Mouse (Mus musculus) G1E (cell line): Measurements from ENCODE around the gene Ubr4. TPM values are rescaled to one million over a fixed set of nuclear protein-coding genes. Genes with fewer than 3 reads are reported as not detected.
"Not testable (repeated sequence)": the region's sequence is repeated elsewhere in the genome, so short reads cannot be mapped to it uniquely, and the experiment has no call there.

Experiments
- ATAC-seq: 2 replicates; pipeline ENCODE4 v1.8.0; 2016; ENCODE audit warnings: mild to moderate bottlenecking; ENCODE audit not compliant: insufficient number of reproducible peaks, poor library complexity, low FRiP score, severe bottlenecking; ENCODE audit errors: extremely low read depth
- DNase-seq: peaks from one replicate; pipeline ENCODE4 v3.0.0; 2012; ENCODE audit warnings: low spot score
- H3K27me3 ChIP-seq: 2 replicates; pipeline ENCODE4 v1.6.1; 2012; ENCODE audit warnings: mild to moderate bottlenecking, low read length, inconsistent platforms; ENCODE audit not compliant: insufficient read depth
- H3K36me3 ChIP-seq: replicated peaks from 2 replicates; pipeline ENCODE3; 2012; ENCODE audit warnings: mild to moderate bottlenecking, inconsistent platforms
- H3K4me1 ChIP-seq: 2 replicates; pipeline ENCODE4 v1.6.1; 2012; ENCODE audit warnings: low read depth, low read length, inconsistent platforms, mixed read lengths; ENCODE audit not compliant: insufficient read depth
- H3K4me3 ChIP-seq: 2 replicates; pipeline ENCODE4 v1.5.1; 2012; ENCODE audit warnings: low read depth, mild to moderate bottlenecking, inconsistent platforms, low read length, moderate library complexity, mixed read lengths
- H3K9me3 ChIP-seq: replicated peaks from 2 replicates; pipeline ENCODE4 v1.6.1; 2012; ENCODE audit warnings: inconsistent platforms
- CTCF ChIP-seq: IDR thresholded peaks from 2 replicates; pipeline ENCODE4 v1.5.1; 2012; ENCODE audit warnings: low read depth, low read length, inconsistent platforms, mixed read lengths
- GATA1 ChIP-seq: IDR thresholded peaks from 2 replicates; pipeline ENCODE4 v1.6.1; 2012; ENCODE audit warnings: borderline replicate concordance, low read length, inconsistent platforms, mixed read lengths
- GATA2 ChIP-seq: IDR thresholded peaks from 2 replicates; pipeline ENCODE4 v1.6.1; 2012; ENCODE audit warnings: low read depth, low read length, inconsistent platforms, borderline replicate concordance
- POLR2AphosphoS5 ChIP-seq: IDR thresholded peaks from 2 replicates; pipeline ENCODE4 v1.6.1; 2012; ENCODE audit warnings: low read depth, low read length, inconsistent platforms; ENCODE audit not compliant: insufficient replicate concordance
- TAL1 ChIP-seq: conservative IDR thresholded peaks from 2 replicates; pipeline ENCODE4 v1.6.1; 2012; ENCODE audit warnings: low read depth, low read length, inconsistent platforms, mixed read lengths
- polyA plus RNA-seq: library from polyadenylated mRNA; stranded (reverse); fragments of >175 nt; gene quantifications from 2 replicates; pipeline ENCODE4 v1.2.3, GENCODE M21; 2012
- total RNA-seq, 2 experiments: library from RNA; stranded (forward) in 1 of 2; stranded (reverse) in 1 of 2; fragments of 200-1000 nt in 1 of 2; fragments of >200 nt in 1 of 2; fragmentation: Nextera tagmentation in 1 of 2; gene quantifications; 2 replicates each; pipeline ENCODE4 v1.2.3; 2014 to 2017

Gene Ubr4
- total and polyA plus RNA-seq, 3 experiments, result 62.2 to 393 (median 132) TPM

GRCm38 (mm10) chr4:139382231-139382630 lies 29.8 kb downstream of the Ubr4 start:
- Histone ChIP-seq H3K4me1 (peaks cover 53% of the 10 kb centered on the region), H3K9me3 (no peaks in the 10 kb centered on the region), H3K4me3 (peak overlapping the region; percentile 84; the same call in 1 of the 2 replicates), H3K36me3 (peaks cover 51% of the 10 kb centered on the region), H3K27me3 (no peaks in the 10 kb centered on the region)
- peak; percentile 15; the same call in 1 of the 2 replicates for ATAC-seq
- DNase-seq, result peak; percentile 16
- TF ChIP-seq TAL1, result no peak

GRCm38 (mm10) chr4:139385841-139386240 lies 33.4 kb downstream of the Ubr4 start:
- not testable (repeated sequence) for H3K27me3 ChIP-seq, H3K4me3 ChIP-seq, ATAC-seq, H3K9me3 ChIP-seq, DNase-seq
- peaks cover 69% of the 10 kb centered on the region for H3K36me3 ChIP-seq
- H3K4me1 ChIP-seq, result peaks cover 55% of the 10 kb centered on the region

GRCm38 (mm10) chr4:139386869-139387319 lies 34.5 kb downstream of the Ubr4 start:
- ATAC-seq, result no peak
- Histone ChIP-seq H3K4me3 (no peak overlapping the region), H3K27me3 (no peaks in the 10 kb centered on the region), H3K9me3 (no peaks in the 10 kb centered on the region), H3K4me1 (peaks cover 52% of the 10 kb centered on the region), H3K36me3 (peaks cover 79% of the 10 kb centered on the region)
- DNase-seq, result no peak
- no peak for TF ChIP-seq POLR2AphosphoS5
- no peak for TF ChIP-seq CTCF
- no peak for TF ChIP-seq GATA2
- TF ChIP-seq TAL1, result no peak
- no peak for TF ChIP-seq GATA1

- H3K9me3 ChIP-seq, result no peaks in the 10 kb centered on the region
- H3K27me3 ChIP-seq, result no peaks in the 10 kb centered on the region
- H3K4me3 ChIP-seq, result no peak overlapping the region
- H3K4me1 ChIP-seq, result peaks cover 35% of the 10 kb centered on the region
- ATAC-seq, result no peak
- no peak for TF ChIP-seq TAL1
- H3K36me3 ChIP-seq, result peaks cover 92% of the 10 kb centered on the region
- no peak for DNase-seq
Measured at GRCm38 (mm10) chr4:139389557-139389956, 37.1 kb downstream of the Ubr4 start.

- Histone ChIP-seq H3K4me1 (peaks cover 7% of the 10 kb centered on the region), H3K27me3 (no peaks in the 10 kb centered on the region), H3K9me3 (no peaks in the 10 kb centered on the region), H3K4me3 (no peak overlapping the region), H3K36me3 (peaks cover 97% of the 10 kb centered on the region)
- DNase-seq (no peak), ATAC-seq (no peak)
- TF ChIP-seq TAL1 (no peak), GATA1 (no peak), GATA2 (no peak), POLR2AphosphoS5 (no peak), CTCF (no peak)
Measured at GRCm38 (mm10) chr4:139395431-139395830, 43.0 kb downstream of the Ubr4 start.

- Histone ChIP-seq H3K27me3 (no peaks in the 10 kb centered on the region), H3K4me1 (no peaks in the 10 kb centered on the region), H3K4me3 (no peak overlapping the region), H3K36me3 (peaks cover 97% of the 10 kb centered on the region), H3K9me3 (no peaks in the 10 kb centered on the region)
- no peak for DNase-seq
- no peak for ATAC-seq
- no peak for TF ChIP-seq GATA1
- TF ChIP-seq POLR2AphosphoS5, result no peak
- TF ChIP-seq CTCF, result no peak
- no peak for TF ChIP-seq TAL1
- no peak for TF ChIP-seq GATA2
Measured at GRCm38 (mm10) chr4:139400487-139400886, 48.1 kb downstream of the Ubr4 start.

GRCm38 (mm10) chr4:139403214-139403613 lies 50.8 kb downstream of the Ubr4 start:
- Histone ChIP-seq H3K4me3 (no peak overlapping the region), H3K36me3 (peaks cover 98% of the 10 kb centered on the region), H3K4me1 (no peaks in the 10 kb centered on the region), H3K9me3 (no peaks in the 10 kb centered on the region), H3K27me3 (no peaks in the 10 kb centered on the region)
- TF ChIP-seq CTCF (no peak), GATA1 (no peak), TAL1 (no peak), POLR2AphosphoS5 (no peak), GATA2 (no peak)
- no peak for DNase-seq
- no peak for ATAC-seq
